Mouse (Mus musculus) frontal cortex, postnatal 36 days (tissue): ENCODE data around the gene Itgax.

ENCODE experiments used
- DNase-seq, 2 experiments: peaks; one replicate each; pipeline ENCODE4 v3.0.0; 2022; ENCODE audit warnings: low spot score in 2 of 2

Gene Itgax

DNA sequence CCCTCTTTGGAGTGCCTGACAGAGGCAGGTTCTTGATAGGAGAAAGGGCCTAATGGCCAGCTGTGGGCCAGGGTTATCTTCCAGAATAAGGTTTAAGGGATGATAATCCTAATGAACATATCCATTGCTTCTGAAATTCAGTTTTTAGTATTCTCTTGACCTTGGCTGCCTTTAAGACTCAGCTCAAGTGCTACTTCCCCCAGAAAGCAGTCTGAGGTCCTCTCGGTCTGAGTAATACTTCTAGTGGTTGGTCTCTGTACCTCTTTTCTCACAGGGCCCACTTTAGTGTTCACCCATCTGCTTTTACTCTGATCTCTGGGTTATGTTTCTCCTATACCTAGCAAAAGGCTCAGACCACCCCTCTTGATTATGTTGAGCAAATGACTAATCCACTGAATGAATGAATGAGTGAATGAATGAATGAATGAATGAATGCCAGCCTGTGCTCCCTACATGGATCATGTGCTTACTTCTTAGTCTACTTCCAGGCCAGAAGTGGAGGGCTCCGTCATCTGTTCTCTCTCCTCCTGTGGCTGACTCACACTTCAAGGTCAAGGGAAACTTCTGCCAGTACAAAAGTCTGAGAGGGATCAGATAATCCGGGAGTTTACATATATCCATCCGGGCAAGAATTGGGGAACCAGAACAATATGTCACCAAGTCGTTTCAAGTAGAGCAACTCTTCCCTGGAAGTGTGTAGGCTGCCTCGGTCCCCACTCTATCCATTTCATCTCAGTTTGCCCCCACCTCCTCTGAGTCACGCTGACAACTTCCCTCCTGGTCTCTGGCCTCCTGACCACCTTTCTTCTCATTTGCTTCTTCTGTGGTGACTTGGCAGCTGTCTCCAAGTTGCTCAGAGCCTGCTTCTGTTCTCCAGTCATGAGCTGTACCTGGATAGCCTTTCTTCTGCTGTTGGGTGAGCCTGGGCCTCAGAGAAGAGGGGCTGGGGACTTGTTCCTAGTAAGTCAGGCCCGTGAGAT, at the start of gene Itgax:
Gene Itgax, plus strand, starts transcription at position 807 of the 980 bp plus-strand sequence.
- DNase-seq, result no peak

GRCm38 (mm10) chr7:128080012-128080411, 49.3 kb upstream of the Itgax start:
- DNase-seq, result no peak

DNA sequence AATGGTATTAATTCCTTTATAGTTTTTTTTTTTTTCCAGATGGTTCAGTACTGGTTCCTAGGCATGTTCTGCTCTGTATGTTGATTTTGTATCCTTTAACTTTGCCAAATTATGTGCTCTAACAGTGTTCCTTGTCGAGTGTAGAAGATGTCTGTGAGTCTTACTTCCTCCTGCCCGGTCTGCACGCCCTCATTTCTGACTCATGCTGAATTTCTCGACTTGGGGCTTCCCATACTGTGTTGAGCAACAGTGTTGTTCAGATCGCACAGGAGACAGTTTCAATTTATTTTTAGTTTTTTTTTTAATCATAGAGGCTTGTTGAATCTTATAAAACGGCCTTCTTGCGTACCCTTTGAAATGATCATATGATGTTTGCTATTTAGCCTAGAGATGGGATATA, 40.2 kb upstream of the Itgax start:
- peak in 1 of 2 experiments; percentile 4 for DNase-seq

DNA sequence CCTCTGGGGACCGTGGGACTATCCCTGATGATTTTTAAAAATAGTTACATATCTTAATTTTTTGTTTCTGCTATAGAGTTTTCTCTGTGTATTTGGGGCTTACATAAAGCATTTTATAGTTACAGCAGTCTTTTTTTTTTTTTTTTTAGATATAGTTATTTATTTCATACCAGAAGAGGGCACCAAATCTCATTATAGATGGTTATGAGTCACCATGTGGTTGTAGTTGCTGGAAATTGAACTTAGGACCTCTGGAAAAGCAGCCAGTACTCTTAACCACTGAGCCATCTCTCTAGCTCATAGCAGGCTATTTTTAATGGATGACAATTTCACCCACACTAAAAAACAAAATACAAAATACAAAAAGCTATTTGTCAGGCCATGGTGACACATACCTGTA, 31.2 kb upstream of the Itgax start:
- DNase-seq, result no peak

DNA sequence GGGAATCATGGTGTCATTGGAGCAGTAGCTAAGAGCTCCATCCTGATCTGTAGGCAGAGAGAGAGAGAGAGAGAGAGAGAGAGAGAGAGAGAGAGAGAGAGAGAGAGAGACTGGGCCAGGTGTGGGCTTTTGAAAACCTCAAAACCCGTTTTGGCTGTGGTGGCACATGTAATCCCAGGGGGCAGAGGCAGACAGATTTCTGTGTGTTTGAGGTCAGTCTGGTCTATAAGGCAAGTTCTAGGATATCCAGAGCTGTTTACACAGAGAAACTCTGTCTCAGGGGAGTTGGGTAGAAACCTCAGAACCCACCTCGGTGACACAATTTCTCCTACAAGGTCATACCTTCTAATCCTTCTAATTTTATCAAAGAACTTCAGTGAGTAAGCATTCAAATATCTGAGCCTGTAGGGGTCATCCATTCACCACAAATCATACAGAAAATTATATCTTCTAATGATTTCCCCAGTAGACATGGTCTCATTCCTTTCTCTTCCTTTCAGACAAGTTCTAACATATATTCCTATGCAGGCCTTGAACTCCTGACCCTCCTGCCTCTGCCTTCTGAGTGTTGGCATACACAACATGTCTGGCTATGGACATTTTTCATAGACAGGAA, 28.5 kb upstream of the Itgax start:
- DNase-seq, result no peak

DNA sequence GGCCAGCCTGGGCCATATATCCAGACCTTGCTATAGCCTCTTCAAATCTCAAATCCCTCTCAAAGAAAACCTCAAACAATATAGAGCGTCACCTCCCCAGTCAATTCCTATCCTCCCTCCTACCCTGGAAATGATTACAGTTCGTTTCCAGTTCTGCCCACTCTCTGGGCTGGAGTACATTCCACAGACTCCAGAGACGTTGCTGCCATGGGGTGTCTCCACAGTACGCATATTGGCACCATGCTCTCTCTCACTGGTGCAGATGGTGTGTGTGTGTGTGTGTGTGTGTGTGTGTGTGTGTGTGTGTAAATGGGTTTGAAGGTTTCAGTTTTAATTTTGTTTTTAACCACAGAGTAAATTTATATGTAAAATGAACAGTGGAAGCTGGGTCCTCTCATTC, 24.1 kb upstream of the Itgax start:
- DNase-seq, result peak in 1 of 2 experiments; percentile 35

DNA sequence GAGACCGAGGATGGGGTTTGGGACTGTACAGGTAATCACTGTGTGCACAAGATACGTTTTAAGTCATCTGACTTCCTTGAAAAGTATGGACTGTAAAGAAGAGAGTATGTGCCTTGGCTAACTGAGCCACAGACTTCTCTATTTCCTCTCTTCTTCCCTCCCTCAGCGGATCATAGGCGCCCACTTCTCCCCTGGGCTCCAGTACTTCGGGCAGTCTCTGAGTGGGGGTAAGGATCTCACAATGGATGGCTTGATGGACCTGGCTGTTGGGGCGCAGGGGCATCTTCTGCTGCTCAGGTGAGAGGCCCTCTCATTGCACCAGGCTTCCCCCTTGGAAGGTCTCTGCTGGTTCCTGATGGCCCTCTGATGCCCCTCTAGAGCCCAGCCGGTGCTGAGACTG, 21.9 kb upstream of the Itgax start:
- DNase-seq, result no peak

GRCm38 (mm10) chr7:128110314-128110713, 19.0 kb upstream of the Itgax start:
- DNase-seq, result no peak

GRCm38 (mm10) chr7:128112131-128112530, 17.2 kb upstream of the Itgax start:
- no peak for DNase-seq

GRCm38 (mm10) chr7:128114371-128115105, 14.8 kb upstream of the Itgax start:
- DNase-seq, result no peak

- DNase-seq, result no peak
These were observed 14.0 kb upstream of the Itgax start for GRCm38 (mm10) chr7:128115211-128115958.

DNA sequence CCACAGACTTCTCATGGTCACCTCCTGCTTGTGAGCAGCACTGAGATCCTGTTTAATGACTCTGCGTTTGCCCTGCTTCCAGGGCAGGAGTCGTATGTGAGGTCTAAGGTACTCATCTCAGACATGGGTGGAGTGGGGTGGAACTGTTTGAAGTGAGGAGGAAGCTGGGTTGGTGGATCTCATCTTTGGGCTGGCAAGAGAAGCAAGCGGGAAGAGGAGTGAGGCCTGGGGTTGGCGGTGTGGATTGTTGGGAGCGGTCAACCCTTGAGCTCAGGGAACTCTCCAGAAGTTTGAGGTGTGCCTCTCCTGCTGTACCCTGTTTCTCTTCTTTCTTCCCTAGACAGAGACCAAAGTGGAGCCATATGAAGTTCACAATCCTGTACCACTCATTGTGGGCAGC, 13.0 kb upstream of the Itgax start:
- DNase-seq, result no peak

DNA sequence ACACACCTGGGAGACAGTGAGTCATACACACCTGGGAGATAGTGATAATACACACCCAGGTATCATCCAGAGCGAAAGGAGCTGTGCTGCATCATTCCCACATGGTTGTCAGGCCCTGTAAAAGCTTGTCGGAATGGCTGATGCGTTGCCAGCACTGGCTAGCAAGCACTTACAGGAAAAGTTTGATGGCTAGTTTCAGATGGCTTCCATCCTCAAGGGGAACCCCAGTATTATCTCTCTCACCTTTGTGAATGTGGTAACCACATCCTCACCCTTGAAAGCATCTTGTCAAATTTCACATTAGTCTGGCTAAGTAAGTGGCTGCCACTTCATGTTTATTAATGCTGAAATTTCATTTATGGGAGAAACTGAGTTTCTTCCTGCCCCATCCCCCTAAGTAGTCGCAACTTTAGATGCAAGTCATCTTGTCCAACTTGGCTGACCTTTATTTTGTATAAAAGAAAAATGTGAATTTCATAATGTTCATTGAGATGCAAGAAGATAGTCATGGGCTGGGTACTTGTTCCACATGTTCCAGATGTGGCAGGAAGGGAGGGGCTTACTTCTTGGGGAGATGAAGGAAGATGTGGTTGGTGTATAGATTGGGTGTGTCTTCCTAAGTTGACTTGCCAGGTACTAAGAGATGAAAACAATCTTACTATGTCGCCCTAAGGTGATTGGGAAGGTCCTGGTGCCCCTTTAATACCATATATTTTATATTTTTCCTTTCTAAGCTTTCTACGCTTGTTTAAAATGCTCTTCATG, 9.4 kb upstream of the Itgax start:
- no peak for DNase-seq

- no peak for DNase-seq
These were observed 2.8 kb downstream of the Itgax start for GRCm38 (mm10) chr7:128132148-128132547.

DNA sequence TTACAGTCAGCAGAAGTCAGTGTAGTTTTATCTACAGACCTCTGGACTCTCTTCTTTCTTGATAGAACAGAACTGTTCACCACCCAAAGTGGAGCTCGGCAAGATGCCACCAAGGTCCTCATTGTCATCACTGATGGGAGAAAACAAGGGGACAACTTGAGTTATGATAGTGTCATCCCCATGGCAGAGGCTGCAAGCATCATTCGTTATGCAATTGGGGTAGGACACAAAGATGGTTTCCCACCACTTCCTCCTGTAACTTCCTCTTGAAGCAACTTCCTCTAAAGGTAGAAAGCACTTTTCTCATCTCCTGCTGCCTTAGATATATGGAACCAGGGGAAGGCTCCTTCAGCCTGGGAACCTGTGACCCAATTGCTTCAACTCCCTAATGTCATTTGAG, 4.2 kb downstream of the Itgax start:
- no peak for DNase-seq

- no peak for DNase-seq
These were observed 7.6 kb downstream of the Itgax start for GRCm38 (mm10) chr7:128136927-128137326.

DNA sequence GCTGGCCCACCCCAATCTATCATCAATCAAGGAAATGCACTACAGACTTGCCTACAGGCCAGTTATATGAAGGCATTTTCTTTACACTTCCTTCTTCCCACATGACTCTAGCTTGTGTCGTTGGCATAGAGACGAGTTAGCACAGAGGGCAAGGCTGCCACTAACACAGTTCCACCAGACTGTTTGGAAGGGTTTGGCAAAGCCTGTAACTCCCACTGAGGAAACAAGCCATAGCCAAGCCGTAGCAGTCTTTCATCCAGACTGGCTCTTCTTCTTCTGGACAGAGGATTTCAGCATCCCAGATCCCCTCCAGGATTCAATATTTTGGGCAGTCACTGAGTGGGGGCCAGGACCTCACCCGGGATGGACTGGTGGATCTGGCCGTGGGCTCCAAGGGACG, 10.3 kb downstream of the Itgax start:
- no peak for DNase-seq

DNA sequence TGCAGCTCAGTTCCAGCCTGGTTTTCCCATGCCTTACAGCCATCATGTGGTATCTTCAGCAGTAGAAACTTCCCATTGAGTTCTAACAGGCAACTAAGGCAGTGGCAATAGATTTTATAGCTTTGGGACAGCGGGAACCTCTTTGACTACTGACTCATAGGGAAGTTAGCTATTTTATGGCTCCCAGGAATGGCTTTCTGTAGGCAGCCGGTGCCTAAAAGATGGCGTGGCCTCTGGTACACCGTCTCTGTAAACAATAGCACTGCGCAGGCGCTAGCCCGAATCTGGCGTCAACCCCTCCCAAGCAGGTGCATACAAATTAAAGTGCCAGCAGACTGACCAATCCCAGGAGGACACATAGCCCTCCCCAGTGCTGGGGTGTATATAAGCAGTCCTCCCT, 21.6 kb downstream of the Itgax start:
- no peak for DNase-seq

DNA sequence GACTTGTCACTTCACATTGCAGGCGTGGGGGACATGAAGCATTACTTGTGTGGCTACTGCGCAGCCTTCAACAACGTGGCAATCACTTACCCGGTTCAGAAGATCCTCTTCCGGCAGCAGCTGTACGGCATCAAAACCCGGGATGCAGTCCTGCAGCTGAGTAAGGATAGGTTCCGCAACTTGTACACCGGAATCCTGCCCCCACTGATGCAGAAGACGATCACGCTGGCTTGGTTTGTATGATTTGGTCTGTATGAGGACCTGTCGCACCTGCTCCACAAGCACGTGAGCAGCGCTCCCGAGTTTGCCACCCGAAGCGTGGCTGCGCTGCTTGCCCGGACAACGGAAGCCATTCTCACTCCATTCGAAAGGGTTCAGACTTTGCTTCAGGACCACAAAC, 24.7 kb downstream of the Itgax start, which contains the start of gene Itgad:
Gene Itgad, plus strand, starts transcription at position 301 of the 400 bp plus-strand sequence.
- DNase-seq, result no peak

GRCm38 (mm10) chr7:128154924-128155323, 25.6 kb downstream of the Itgax start:
- DNase-seq, result no peak
